Mouse (Mus musculus) spleen, adult 2 months (tissue): ENCODE data around the gene Tnfrsf1a.

Experiments used
- CTCF ChIP-seq: fragments of 200-500 bp; IDR thresholded peaks from 2 replicates; pipeline ENCODE4 v1.5.1; 2011; ENCODE audit warnings: mild to moderate bottlenecking, inconsistent platforms; ENCODE audit not compliant: insufficient read depth, insufficient read length, insufficient replicate concordance; ENCODE audit errors: extremely low read depth
- POLR2A ChIP-seq: fragments of 200-500 bp; IDR thresholded peaks from 2 replicates; pipeline ENCODE4 v1.6.1; 2011; ENCODE audit warnings: low read depth, low read length, inconsistent platforms

- TF ChIP-seq POLR2A (no peak), CTCF (no peak)
These were observed 27.9 kb upstream of the Tnfrsf1a start for GRCm38 (mm10) chr6:125321114-125321855.
